Comparison of ENCODE assay signal across 7 mouse cellular contexts in genomic region chr4:44173177-44173576, GRCm38 (mm10).
DNase-seq lines count a peak whose midpoint lies in the region; ATAC-seq lines count a peak whose summit lies in the region.

No protein-coding gene starts in this region.

- H3K9ac ChIP-seq in hindbrain, embryonic 16.5 days (ENCODE audit: low read depth, low read length): no peak overlapping the region
- no peak overlapping the region for H3K9ac ChIP-seq in liver, embryonic 13.5 days

- no peak overlapping the region for H3K27ac ChIP-seq in hindbrain, embryonic 16.5 days (ENCODE audit: low read depth, low read length)
- no peak overlapping the region for H3K27ac ChIP-seq in liver, embryonic 13.5 days

- H3K4me2 ChIP-seq in hindbrain, embryonic 16.5 days (ENCODE audit: low read length): no peak overlapping the region
- H3K4me2 ChIP-seq in liver, embryonic 13.5 days: no peak overlapping the region

- no peaks in the 10 kb centered on the region for H3K27me3 ChIP-seq in hindbrain, embryonic 16.5 days (replicated peaks; ENCODE audit: control insufficient read depth, insufficient read depth, low read length)
- no peaks in the 10 kb centered on the region for H3K27me3 ChIP-seq in liver, embryonic 13.5 days

- 0% methylated on average over 1 of the region's 1 CpGs for WGBS in hindbrain, embryonic 16.5 days
- 0% methylated on average over 1 of the region's 1 CpGs for WGBS in liver, embryonic 13.5 days (ENCODE audit: insufficient replicate concordance)

- DNase-seq in urinary bladder, postnatal 25 days (ENCODE audit: low spot score): peak; percentile 19
- no peak for DNase-seq in urinary bladder, postnatal 4 days (ENCODE audit: low spot score in 2 of 2)
- peak; percentile 12 for DNase-seq in adrenal gland, postnatal 25 days
- DNase-seq in embryo, embryonic 9.5 days (ENCODE audit: extremely low spot score): peak; percentile 51
- DNase-seq in liver, embryonic 13.5 days: peak; percentile 26
- DNase-seq in retina, postnatal 7 days (ENCODE audit: low read depth, low spot score): peak; percentile 65

- H3K36me3 ChIP-seq in hindbrain, embryonic 16.5 days (ENCODE audit: control insufficient read depth, insufficient read depth, low read length): no peaks in the 10 kb centered on the region
- no peaks in the 10 kb centered on the region for H3K36me3 ChIP-seq in liver, embryonic 13.5 days

- H3K4me3 ChIP-seq in hindbrain, embryonic 16.5 days (ENCODE audit: low read length): no peak overlapping the region
- no peak overlapping the region for H3K4me3 ChIP-seq in liver, embryonic 13.5 days (replicated peaks)

- ATAC-seq in hindbrain, embryonic 16.5 days: 0 out of 2 replicates have a peak, but pooled peaks have one; percentile 38
- ATAC-seq in liver, embryonic 13.5 days (ENCODE audit: low read depth): no peak

- no peaks in the 10 kb centered on the region for H3K9me3 ChIP-seq in hindbrain, embryonic 16.5 days (ENCODE audit: control insufficient read depth, low read length)
- H3K9me3 ChIP-seq in liver, embryonic 13.5 days (replicated peaks): no peaks in the 10 kb centered on the region

- H3K4me1 ChIP-seq in hindbrain, embryonic 16.5 days (ENCODE audit: control insufficient read depth, insufficient read depth, low read depth, low read length): no peaks in the 10 kb centered on the region; the same call in 1 of the 2 replicates
- H3K4me1 ChIP-seq in liver, embryonic 13.5 days (replicated peaks): peaks cover 23% of the 10 kb centered on the region

Comparison
In these comparisons a context has a peak if more than half of its experiments do, and no peak if none do; other contexts are left out.
1. DNase-seq: peak in urinary bladder, postnatal 25 days (single experiment), adrenal gland, postnatal 25 days (single experiment), embryo, embryonic 9.5 days (single experiment), liver, embryonic 13.5 days (single experiment) and retina, postnatal 7 days (single experiment); none in urinary bladder, postnatal 4 days (0 of 2).